Mouse (Mus musculus) G1E (cell line): ENCODE data around the gene Pard6b.

ENCODE experiments used
- CTCF ChIP-seq: IDR thresholded peaks from 2 replicates; pipeline ENCODE4 v1.5.1; 2012; ENCODE audit warnings: low read depth, low read length, inconsistent platforms, mixed read lengths
- TAL1 ChIP-seq: conservative IDR thresholded peaks from 2 replicates; pipeline ENCODE4 v1.6.1; 2012; ENCODE audit warnings: low read depth, low read length, inconsistent platforms, mixed read lengths

- TF ChIP-seq CTCF (no peak), TAL1 (no peak)
Observed at GRCm38 (mm10) chr2:168113692-168114091, 32.9 kb downstream of the Pard6b start.
